Mouse (Mus musculus) liver, embryonic 14.5 days (tissue): Measurements from ENCODE around the gene Gpd1.

Experiments
- CTCF ChIP-seq: IDR thresholded peaks from 2 replicates; pipeline ENCODE4 v1.5.1; 2016; ENCODE audit warnings: antibody characterized with exemption, low read depth, control low read depth
- EP300 ChIP-seq: IDR thresholded peaks from 2 replicates; pipeline ENCODE4 v1.6.1; 2016; ENCODE audit warnings: antibody characterized with exemption, low read depth

DNA sequence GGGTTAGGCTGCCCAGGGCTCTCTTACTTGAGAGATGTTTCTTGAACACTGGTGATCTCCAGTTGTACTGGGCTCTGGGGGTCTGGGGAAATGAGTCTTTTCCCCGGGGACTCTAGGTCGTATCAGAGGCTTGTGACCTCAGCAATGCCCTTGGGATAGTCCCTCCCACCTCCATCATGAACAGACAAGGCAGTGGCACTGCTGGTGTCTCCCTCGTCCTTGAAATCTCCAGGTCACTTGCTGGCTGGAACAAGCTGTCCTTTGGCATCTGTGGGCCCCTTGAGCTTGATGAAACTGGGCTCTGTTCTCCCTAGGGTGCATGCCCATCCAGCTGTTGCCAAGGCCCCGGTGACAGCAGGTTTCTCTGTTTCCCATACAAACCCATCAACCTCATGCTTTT is 3.1 kb upstream of the Gpd1 start:
- TF ChIP-seq CTCF (no peak), EP300 (no peak)
